Comparison of ENCODE assay signal across 8 mouse cellular contexts in genomic region chr5:32614691-32615090, GRCm38 (mm10). TPM values are rescaled to one million over a fixed set of nuclear protein-coding genes. Genes with fewer than 3 reads are reported as not detected.
A peak's percentile ranks its signal among the peaks of the same experiment; 100 is the strongest.
DNase-seq lines count a peak whose midpoint lies in the region; ATAC-seq and TF ChIP-seq lines count a peak whose summit lies in the region.

No protein-coding gene starts in this region.

- H3K27me3 ChIP-seq in limb, embryonic 13.5 days, result no peaks in the 10 kb centered on the region
- H3K27me3 ChIP-seq in limb, embryonic 10.5 days (ENCODE audit: low read depth, poor library complexity, severe bottlenecking), result no peaks in the 10 kb centered on the region
- no peaks in the 10 kb centered on the region for H3K27me3 ChIP-seq in heart, embryonic 12.5 days (replicated peaks)
- no peaks in the 10 kb centered on the region for H3K27me3 ChIP-seq in stomach, postnatal 0 days (ENCODE audit: control insufficient read depth, insufficient read depth, low read length)

- no peak for DNase-seq in limb, embryonic 10.5 days (ENCODE audit: low spot score)
- peak; percentile 18 for DNase-seq in cerebellum, adult 9-11 months
- peak; percentile 64 to 75 for DNase-seq in left cerebral cortex, adult 9 months (ENCODE audit: low spot score in 2 of 2)
- no peak for DNase-seq in stomach, postnatal 0 days (ENCODE audit: low spot score)
- no peak for DNase-seq in spleen, adult 18-20 months
- DNase-seq in kidney, postnatal 25 days, result no peak

- no peak for TF ChIP-seq CTCF in stomach, postnatal 0 days (IDR thresholded peaks at IDR 0.05; ENCODE audit: low read depth)

- no peak for TF ChIP-seq EP300 in stomach, postnatal 0 days (optimal IDR thresholded peaks at IDR 0.05)

- no peak for ATAC-seq in limb, embryonic 13.5 days (ENCODE audit: low FRiP score, low read depth)
- ATAC-seq in heart, embryonic 12.5 days (ENCODE audit: insufficient number of reproducible peaks, low FRiP score), result no peak
- no peak for ATAC-seq in stomach, postnatal 0 days (ENCODE audit: low FRiP score, low TSS enrichment)

- no peak overlapping the region for H3K4me3 ChIP-seq in limb, embryonic 13.5 days
- no peak overlapping the region for H3K4me3 ChIP-seq in limb, embryonic 10.5 days
- no peak overlapping the region for H3K4me3 ChIP-seq in heart, embryonic 12.5 days
- no peak overlapping the region for H3K4me3 ChIP-seq in stomach, postnatal 0 days (ENCODE audit: low read depth, low read length)

- H3K9me3 ChIP-seq in limb, embryonic 13.5 days, result no peaks in the 10 kb centered on the region
- H3K9me3 ChIP-seq in limb, embryonic 10.5 days (replicated peaks), result no peaks in the 10 kb centered on the region
- no peaks in the 10 kb centered on the region for H3K9me3 ChIP-seq in heart, embryonic 12.5 days (replicated peaks)
- H3K9me3 ChIP-seq in stomach, postnatal 0 days (ENCODE audit: control insufficient read depth, low read length), result no peaks in the 10 kb centered on the region

- 77% methylated on average over 4 of the region's 4 CpGs for WGBS in limb, embryonic 13.5 days
- WGBS in limb, embryonic 10.5 days, result 85% methylated on average over 4 of the region's 4 CpGs
- WGBS in heart, embryonic 12.5 days, result 44% methylated on average over 4 of the region's 4 CpGs
- 48% methylated on average over 4 of the region's 4 CpGs for WGBS in stomach, postnatal 0 days

- peaks cover 12% of the 10 kb centered on the region; the same call in 1 of the 2 replicates for H3K4me1 ChIP-seq in limb, embryonic 13.5 days
- H3K4me1 ChIP-seq in limb, embryonic 10.5 days, result peaks cover 6% of the 10 kb centered on the region; the same call in 1 of the 2 replicates
- peaks cover 13% of the 10 kb centered on the region for H3K4me1 ChIP-seq in heart, embryonic 12.5 days (replicated peaks)
- H3K4me1 ChIP-seq in stomach, postnatal 0 days (replicated peaks; ENCODE audit: control insufficient read depth, insufficient read depth), result 0 out of 2 replicates have a peak, but pooled peaks cover 2% of the 10 kb centered on the region

- peak overlapping the region; percentile 25; the same call in 1 of the 2 replicates for H3K9ac ChIP-seq in limb, embryonic 13.5 days
- no peak overlapping the region for H3K9ac ChIP-seq in heart, embryonic 12.5 days
- no peak overlapping the region for H3K9ac ChIP-seq in stomach, postnatal 0 days (ENCODE audit: low read length)

- no peaks in the 10 kb centered on the region for H3K36me3 ChIP-seq in limb, embryonic 13.5 days
- no peaks in the 10 kb centered on the region for H3K36me3 ChIP-seq in limb, embryonic 10.5 days
- no peaks in the 10 kb centered on the region for H3K36me3 ChIP-seq in heart, embryonic 12.5 days
- H3K36me3 ChIP-seq in stomach, postnatal 0 days (ENCODE audit: control insufficient read depth, insufficient read depth, low read length), result no peaks in the 10 kb centered on the region

- H3K27ac ChIP-seq in limb, embryonic 13.5 days, result 0 out of 2 replicates have a peak overlapping the region, but pooled peaks have one; percentile 1
- H3K27ac ChIP-seq in limb, embryonic 10.5 days, result no peak overlapping the region
- H3K27ac ChIP-seq in heart, embryonic 12.5 days (ENCODE audit: poor library complexity, severe bottlenecking), result peak overlapping the region; percentile 80
- 0 out of 2 replicates have a peak overlapping the region, but pooled peaks have one; percentile 31 for H3K27ac ChIP-seq in stomach, postnatal 0 days (replicated peaks)

- H3K4me2 ChIP-seq in limb, embryonic 13.5 days (replicated peaks), result no peak overlapping the region
- peak overlapping the region; percentile 42 for H3K4me2 ChIP-seq in heart, embryonic 12.5 days
- no peak overlapping the region for H3K4me2 ChIP-seq in stomach, postnatal 0 days (replicated peaks; ENCODE audit: low read depth)

RNA-seq across cellular contexts. Expression of gene Yes1, which starts 3.7 kb away (rescaled TPM):
- polyA plus RNA-seq in limb, embryonic 13.5 days (2015; fragmentation: Nextera tagmentation; extraction: Ambion mirVana), result 34.8 and 35.7 TPM in 2 replicates
- 33.7 and 35.7 TPM in 2 replicates for polyA plus RNA-seq in limb, embryonic 10.5 days (2016; fragmentation: Nextera tagmentation; extraction: Ambion mirVana)
- 32.0 and 33.3 TPM in 2 replicates for polyA plus RNA-seq in heart, embryonic 12.5 days (2016; fragmentation: Nextera tagmentation; extraction: Ambion mirVana)
- 14.2 and 15.0 TPM in 2 replicates for polyA plus RNA-seq in stomach, postnatal 0 days (2015; fragmentation: Nextera tagmentation; extraction: Ambion mirVana)

Comparison
In these comparisons a context has a peak if more than half of its experiments do, and no peak if none do; other contexts are left out.
1. DNase-seq: peak in cerebellum, adult 9-11 months (single experiment) and left cerebral cortex, adult 9 months (2 of 2); none in limb, embryonic 10.5 days (single experiment), stomach, postnatal 0 days (single experiment), spleen, adult 18-20 months (0 of 2) and kidney, postnatal 25 days (0 of 2).